Mouse (Mus musculus) frontal cortex, postnatal 10 days (tissue): Measurements from ENCODE around the gene Ndufb2.

Experiments
- DNase-seq, 2 experiments: peaks; one replicate each; pipeline ENCODE4 v3.0.0; 2022; ENCODE audit warnings: low spot score in 2 of 2, mixed read lengths in 1 of 2

The Ndufb2 gene

GRCm38 (mm10) chr6:39579552-39579951 lies 12.8 kb upstream of the Ndufb2 start:
- DNase-seq: no peak

DNA sequence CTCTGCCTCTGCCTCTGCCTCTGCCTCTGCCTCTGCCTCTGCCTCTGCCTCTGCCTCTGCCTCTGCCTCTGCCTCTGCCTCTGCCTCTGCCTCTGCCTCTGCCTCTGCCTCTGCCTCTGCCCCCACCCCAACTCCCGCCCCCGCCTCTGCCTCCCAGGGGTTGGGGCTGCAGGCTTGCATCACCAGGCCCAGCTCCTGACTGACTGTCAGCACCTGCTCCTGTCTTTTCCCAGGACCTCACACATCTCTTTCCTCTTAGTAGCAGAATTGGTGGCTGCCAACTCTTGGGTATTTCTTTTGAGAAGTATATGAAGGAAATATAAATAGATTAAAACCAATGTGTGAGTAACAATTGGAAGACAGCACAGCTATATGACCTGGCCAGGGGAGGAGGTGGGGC lies 11.8 kb upstream of the Ndufb2 start:
- DNase-seq: no peak

DNA sequence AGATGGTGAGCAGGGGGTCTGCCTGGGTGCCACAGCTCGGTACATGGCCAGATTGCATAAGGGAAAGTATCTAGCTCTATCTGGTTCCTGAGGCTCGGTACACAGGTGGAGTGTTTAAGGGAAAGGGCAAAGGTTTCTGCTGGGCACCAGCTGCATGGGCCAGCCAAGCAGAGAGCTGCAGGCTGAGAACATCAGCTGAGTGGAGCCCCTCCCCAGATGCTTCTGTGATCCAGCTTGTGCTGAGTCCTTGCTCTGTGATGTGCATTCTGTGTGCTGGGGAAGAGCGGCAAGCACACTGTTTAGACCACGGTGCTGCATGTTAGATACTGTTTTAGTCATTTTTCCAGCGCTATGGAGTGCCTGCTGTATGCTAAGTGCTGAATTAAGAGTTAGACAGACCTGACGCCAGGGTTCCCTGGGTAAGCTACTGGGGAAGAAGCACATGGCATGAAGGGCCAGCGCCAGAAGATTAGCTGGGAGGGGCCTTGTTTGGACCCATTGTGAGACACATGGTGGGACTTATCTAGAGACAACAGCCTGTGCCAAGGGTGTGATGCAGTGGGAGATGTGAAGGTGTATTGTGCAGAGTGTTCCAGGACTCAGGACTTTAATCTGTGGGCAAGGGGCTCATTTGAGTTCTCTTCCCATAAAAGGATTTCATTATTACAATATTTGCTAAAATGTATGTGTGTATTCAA lies 11.1 kb upstream of the Ndufb2 start:
- no peak for DNase-seq

DNA sequence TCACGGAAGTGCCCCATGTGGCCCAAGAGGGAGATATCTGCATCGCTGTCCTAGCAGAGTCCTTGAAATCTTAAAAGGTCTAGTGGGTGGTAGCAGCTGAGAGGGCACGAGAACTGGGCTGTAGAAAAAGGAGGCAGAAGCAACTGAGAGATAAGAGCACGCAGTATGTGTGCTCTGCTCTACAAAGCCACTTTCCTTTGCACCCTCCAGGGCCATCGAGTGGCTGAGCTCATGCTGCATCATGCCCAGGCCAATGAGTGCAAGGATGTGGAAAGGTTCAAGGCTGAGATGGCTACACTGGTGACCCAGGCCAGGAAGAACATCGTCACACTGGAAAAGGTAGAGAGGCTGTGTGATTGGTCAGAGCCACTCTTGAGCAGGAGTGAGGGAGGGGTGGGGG lies 6.9 kb upstream of the Ndufb2 start, which contains the start of gene Gm42420:
Gene Gm42420 (plus strand): TSS at position 237 of the 400 bp plus-strand sequence.
- DNase-seq: no peak

- DNase-seq: no peak
Measured at GRCm38 (mm10) chr6:39591481-39591880, 893 bp upstream of the Ndufb2 start.

DNA sequence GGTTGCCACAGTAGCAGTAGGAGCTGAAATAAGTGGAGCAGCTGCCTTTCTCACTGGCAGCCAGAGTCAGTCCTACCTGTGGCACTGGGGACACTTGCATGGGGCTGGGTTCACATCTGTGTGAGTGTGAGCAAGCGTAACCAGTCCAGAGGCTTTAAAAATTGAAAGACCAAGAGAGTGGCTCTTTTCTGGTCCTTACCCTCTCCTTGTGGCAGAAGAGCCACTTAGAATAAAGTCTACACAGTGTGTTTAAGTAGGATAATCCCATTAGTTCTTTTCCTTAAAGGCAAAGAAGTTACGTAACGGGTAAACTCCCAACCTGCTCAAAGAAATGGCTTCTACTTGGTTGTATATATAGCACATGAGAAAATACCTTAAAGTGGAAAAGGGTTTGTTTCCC lies 8.5 kb downstream of the Ndufb2 start:
- no peak for DNase-seq

DNA sequence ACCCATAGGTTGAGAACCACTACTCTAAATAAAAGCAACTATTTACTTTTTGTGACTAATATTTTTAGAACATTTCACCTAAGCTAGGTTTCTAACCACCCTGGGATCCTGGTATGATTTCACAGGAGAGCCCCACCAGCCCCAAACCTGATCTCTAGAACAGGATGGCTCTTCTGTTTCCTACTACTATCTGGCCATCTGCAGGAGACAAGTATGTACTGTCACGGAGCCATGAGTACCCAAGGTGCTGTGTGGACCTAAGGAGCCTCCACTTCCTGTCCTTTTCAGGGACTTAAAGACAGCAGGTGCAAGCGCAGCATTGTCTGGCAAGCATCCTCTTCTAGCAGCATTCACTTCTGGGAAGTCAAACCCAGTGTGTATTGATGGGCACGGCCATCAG lies 9.5 kb downstream of the Ndufb2 start:
- DNase-seq: no peak

GRCm38 (mm10) chr6:39604565-39604964 lies 12.2 kb downstream of the Ndufb2 start:
- no peak for DNase-seq

GRCm38 (mm10) chr6:39606056-39606455 lies 13.7 kb downstream of the Ndufb2 start:
- no peak for DNase-seq

DNA sequence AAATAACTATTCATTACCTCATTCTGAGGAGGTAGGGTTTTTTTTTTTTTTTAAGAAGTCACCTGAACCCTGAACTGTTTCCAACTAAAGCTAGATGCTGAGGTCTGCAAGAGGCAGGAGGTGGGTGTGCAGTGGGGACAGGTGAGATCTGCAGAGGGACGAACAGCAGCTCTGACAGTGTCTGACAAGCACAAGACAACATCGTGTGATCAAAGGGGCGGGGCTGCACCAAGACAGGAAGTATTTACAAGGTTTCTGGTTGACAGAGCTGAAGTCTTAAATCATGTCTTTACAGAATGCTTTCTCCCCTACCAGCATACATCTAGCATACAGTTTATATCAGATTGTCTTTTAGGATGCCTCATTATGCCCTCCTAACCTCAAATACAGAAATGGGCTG lies 14.5 kb downstream of the Ndufb2 start:
- no peak for DNase-seq

GRCm38 (mm10) chr6:39607365-39607764 lies 15.0 kb downstream of the Ndufb2 start:
- no peak for DNase-seq

DNA sequence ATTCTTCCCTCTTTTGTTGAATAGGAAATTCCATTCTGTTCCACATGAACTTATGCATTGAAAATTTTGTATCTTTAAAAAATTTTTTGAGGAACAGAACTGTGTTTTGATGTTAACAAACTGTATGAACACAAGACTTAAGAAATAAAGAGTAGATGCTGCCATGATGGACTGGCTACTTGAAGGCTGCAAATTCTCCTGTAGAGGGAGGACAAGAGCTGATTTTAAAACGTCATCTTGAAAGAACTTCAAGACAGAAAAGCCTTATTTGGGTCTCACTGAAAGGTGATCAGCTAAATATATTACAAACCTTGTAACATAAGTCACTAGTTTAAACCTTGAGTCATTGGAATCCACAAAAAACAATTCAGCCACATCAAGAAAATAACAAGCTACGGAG lies 17.8 kb downstream of the Ndufb2 start:
- no peak for DNase-seq

DNA sequence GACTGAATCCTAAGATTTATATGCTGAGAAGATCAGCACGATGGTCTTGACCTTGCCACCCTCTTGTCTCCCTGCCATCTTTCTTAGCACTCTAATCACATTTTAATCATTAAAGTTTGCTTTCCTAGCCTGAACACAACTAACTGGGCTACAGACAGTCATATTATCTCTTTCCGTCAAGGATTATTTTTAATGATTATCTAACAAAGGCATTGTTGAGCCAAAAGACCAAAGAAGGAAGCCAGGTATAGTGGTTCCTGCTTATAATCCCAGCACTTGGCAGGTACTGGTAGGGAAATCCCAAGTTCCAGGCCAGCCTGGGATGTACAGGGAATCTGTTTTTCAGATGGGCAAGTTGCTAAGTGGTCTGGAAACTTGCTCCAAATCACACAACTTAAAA lies 18.9 kb downstream of the Ndufb2 start:
- no peak for DNase-seq
